Mouse (Mus musculus) hindbrain, embryonic 11.5 days (tissue): ENCODE measurements around the gene Traf4. TPM values are rescaled to one million over a fixed set of nuclear protein-coding genes. Genes with fewer than 3 reads are reported as not detected.
"Not testable (repeated sequence)": the region's sequence is repeated elsewhere in the genome, so short reads cannot be mapped to it uniquely, and the experiment has no call there.

Experiments
- ATAC-seq: fragments of 200-750 bp; cut with Nextera tagmentation; 2 replicates; pipeline ENCODE4 v1.8.0; 2017; ENCODE audit warnings: mild to moderate bottlenecking, moderate TSS enrichment, moderate library complexity; ENCODE audit not compliant: low FRiP score
- DNase-seq: peaks from one replicate; pipeline ENCODE4 v3.0.0-alpha.2; 2015; ENCODE audit warnings: low spot score
- H3K27ac ChIP-seq: fragments of 300-500 bp; sonication (generic); 2 replicates; pipeline ENCODE4 v1.5.1; 2014; ENCODE audit warnings: mild to moderate bottlenecking, low read depth, low read length
- H3K27me3 ChIP-seq: fragments of 300-500 bp; sonication (generic); 2 replicates; pipeline ENCODE4 v1.6.1; 2014; ENCODE audit warnings: mild to moderate bottlenecking, low read length, moderate library complexity, mixed read lengths; ENCODE audit not compliant: control insufficient read depth, insufficient read depth
- H3K36me3 ChIP-seq: fragments of 300-500 bp; sonication (generic); 2 replicates; pipeline ENCODE4 v1.6.1; 2014; ENCODE audit warnings: mild to moderate bottlenecking, low read length, moderate library complexity, mixed read lengths; ENCODE audit not compliant: control insufficient read depth, insufficient read depth
- H3K4me1 ChIP-seq: fragments of 300-500 bp; sonication (generic); replicated peaks from 2 replicates; pipeline ENCODE4 v1.6.1; 2014; ENCODE audit warnings: low read length, mixed read lengths; ENCODE audit not compliant: control insufficient read depth, insufficient read depth
- H3K4me2 ChIP-seq: fragments of 300-500 bp; sonication (generic); replicated peaks from 2 replicates; pipeline ENCODE4 v1.6.1; 2014; ENCODE audit warnings: mild to moderate bottlenecking, low read depth, low read length
- H3K4me3 ChIP-seq: fragments of 300-500 bp; sonication (generic); 2 replicates; pipeline ENCODE4 v1.5.1; 2014; ENCODE audit warnings: low read depth, low read length
- H3K9ac ChIP-seq: fragments of 300-500 bp; sonication (generic); 2 replicates; pipeline ENCODE4 v1.6.1; 2014; ENCODE audit warnings: low read depth, low read length
- H3K9me3 ChIP-seq: fragments of 300-500 bp; sonication (generic); 2 replicates; pipeline ENCODE4 v1.6.1; 2016; ENCODE audit warnings: low read length; ENCODE audit not compliant: control insufficient read depth
- WGBS: fragments of 180-500 bp; shearing (Covaris S2); extraction: QIAGEN DNeasy Blood & Tissue Kit; methylation state at CpG from one replicate; pipeline ENCODE4 v1.1.7; 2014; 5-methylcytosine and 5-hydroxymethylcytosine counted together
- polyA plus RNA-seq: library from polyadenylated mRNA; unstranded; fragments of >200 nt; fragmentation: Nextera tagmentation; extraction: Ambion mirVana; gene quantifications from 2 replicates; pipeline ENCODE4 v1.2.1, GENCODE M21; 2014

Gene Traf4
- polyA plus RNA-seq, 1 experiment from 2014 or later = 73.6 TPM

DNA sequence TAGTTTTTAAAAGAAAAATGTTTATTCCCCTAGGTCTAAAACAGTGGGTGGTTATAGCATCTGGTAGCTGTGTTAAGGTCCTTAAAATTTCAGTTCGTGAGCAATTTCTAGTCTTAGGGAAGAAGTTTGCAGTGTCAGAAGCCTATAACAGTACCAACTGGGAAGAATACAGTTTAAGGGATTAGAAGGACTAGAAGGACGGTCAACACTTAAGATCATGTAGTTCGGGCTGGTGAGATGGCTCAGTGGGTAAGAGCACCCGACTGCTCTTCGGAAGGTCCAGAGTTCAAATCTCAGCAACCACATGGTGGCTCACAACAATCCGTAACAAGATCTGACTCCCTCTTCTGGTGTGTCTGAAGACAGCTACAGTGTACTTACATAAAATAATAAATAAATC, 19.3 kb upstream of the Traf4 start:
- not testable (repeated sequence) for DNase-seq, H3K9ac ChIP-seq, H3K4me3 ChIP-seq, H3K36me3 ChIP-seq, H3K27me3 ChIP-seq, H3K4me1 ChIP-seq, H3K4me2 ChIP-seq, H3K27ac ChIP-seq, ATAC-seq, H3K9me3 ChIP-seq
- WGBS = 96% methylated on average over 6 of the region's 6 CpGs

DNA sequence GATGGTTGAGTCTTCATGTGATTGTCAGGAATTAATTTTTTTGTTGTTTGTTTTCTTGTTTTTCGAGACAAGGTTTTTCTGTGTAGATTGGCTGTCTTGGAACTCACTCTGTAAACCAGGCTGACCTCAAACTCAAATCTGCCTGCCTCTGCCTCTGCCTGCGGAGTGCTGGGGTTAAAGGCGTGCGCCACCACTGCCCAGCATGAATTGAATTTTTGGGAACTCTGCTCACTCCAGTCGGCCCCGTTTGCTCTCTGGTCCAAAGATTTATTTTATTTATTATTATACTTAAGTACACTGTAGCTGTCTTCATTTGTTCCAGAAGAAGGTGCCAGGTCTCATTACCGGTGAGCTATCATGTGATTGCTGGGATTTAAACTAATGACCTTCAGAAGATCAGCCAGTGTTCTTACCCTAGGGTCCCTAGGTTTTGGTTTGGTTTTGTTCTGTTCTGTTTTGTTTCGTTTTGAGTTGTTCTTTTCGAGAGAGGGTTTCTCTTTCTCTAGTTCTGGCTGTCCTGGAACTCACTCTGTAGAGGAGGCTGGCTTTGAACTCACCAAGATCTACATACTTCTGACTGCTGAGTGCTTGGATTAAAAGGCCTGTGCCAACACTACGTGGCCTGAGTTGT, 18.6 kb upstream of the Traf4 start:
- Histone ChIP-seq H3K27ac (no peak overlapping the region), H3K4me3 (peak overlapping the region; percentile 88), H3K4me2 (peak overlapping the region; percentile 54), H3K36me3 (peaks cover 9% of the 10 kb centered on the region; the same call in 1 of the 2 replicates), H3K9me3 (no peaks in the 10 kb centered on the region), H3K9ac (no peak overlapping the region), H3K27me3 (no peaks in the 10 kb centered on the region), H3K4me1 (peaks cover 8% of the 10 kb centered on the region)
- no peak for DNase-seq
- WGBS = 50% methylated on average over 10 of the region's 10 CpGs
- peak; percentile 15 for ATAC-seq

DNA sequence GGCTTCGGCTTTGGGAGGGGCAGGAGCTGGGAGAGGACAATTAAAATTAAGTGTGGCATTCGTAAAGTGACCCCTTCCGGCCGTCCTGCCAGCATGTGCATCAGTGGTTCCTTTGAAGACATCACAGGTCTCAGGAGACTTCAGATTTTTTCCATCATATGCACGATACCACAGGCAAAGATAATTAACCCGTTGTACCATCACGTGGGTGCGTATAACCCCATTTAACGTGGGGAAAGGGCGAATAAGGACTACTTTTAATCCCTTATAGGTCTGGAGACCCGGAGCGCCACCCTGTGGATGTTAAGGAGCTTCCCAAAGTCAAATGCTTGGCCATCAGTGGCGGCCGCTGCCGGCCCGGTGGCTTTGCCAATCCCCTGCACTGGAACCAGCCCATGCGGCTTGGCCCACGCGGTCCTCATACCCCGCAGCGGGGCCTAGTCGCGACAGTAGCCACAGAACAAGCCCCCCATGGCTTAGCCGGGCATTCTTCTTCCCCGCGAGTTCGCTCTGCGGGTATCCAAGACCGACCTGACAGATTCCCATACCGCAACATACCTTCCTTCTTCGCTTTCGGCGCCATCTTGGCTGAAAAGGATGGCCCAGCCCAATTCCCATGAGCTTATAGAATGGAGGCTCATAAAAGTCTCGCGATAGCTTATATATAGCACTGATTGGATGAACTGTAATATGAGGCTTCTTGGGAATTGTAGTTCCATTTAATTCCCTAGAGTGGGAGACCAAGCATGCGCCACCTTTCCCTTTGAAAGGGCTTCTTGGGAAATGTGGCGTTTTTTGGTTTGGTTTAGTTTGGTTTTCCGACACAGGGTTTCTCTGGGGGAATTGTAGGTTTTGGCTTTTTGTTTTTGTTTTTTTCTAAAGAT, 17.8 kb upstream of the Traf4 start, which contains the start of gene Rpl23a:
Gene Rpl23a, minus strand, starts transcription at position 624 of the 884 bp plus-strand sequence.
- Histone ChIP-seq H3K9me3 (no peaks in the 10 kb centered on the region), H3K4me1 (peaks cover 14% of the 10 kb centered on the region), H3K9ac (peak within 1 kb of the TSS; percentile 91), H3K27me3 (no peaks in the 10 kb centered on the region), H3K4me3 (peak within 1 kb of the TSS; percentile 88), H3K27ac (peak within 1 kb of the TSS; percentile 93), H3K36me3 (peaks cover 9% of the 10 kb centered on the region; the same call in 1 of the 2 replicates), H3K4me2 (peak within 1 kb of the TSS; percentile 54)
- DNase-seq (peak; percentile 89), ATAC-seq (peak; percentile 92)
- WGBS = under 1% methylated on average over 38 of the region's 38 CpGs

DNA sequence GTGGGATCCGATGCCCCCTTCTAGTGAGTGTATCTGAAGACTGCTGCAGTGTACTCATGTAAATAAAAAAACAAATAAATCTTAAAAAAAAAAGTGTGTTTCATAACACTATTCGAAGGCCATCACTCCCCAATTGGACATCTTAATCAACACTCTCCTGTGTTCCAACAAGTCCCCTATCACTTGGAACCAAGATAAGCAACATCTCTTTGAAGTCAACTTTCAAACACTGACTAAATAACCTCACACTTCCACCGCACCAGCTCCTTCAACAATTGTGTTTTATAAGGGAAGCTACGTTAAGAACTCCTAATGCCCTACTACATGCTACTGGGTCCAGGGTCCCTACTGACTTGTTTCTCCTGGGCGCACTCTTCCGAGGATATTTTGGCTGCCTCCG, 17.1 kb upstream of the Traf4 start:
- peak overlapping the region; percentile 54 for H3K4me2 ChIP-seq
- WGBS = 9% methylated on average over 7 of the region's 7 CpGs
- H3K4me1 ChIP-seq = peaks cover 17% of the 10 kb centered on the region
- H3K36me3 ChIP-seq = peaks cover 9% of the 10 kb centered on the region; the same call in 1 of the 2 replicates
- H3K9me3 ChIP-seq = no peaks in the 10 kb centered on the region
- peak overlapping the region; percentile 88 for H3K4me3 ChIP-seq
- ATAC-seq (no peak), DNase-seq (no peak)
- 0 out of 2 replicates have a peak overlapping the region, but pooled peaks have one; percentile 93 for H3K27ac ChIP-seq
- no peaks in the 10 kb centered on the region for H3K27me3 ChIP-seq
- H3K9ac ChIP-seq = peak overlapping the region; percentile 91

DNA sequence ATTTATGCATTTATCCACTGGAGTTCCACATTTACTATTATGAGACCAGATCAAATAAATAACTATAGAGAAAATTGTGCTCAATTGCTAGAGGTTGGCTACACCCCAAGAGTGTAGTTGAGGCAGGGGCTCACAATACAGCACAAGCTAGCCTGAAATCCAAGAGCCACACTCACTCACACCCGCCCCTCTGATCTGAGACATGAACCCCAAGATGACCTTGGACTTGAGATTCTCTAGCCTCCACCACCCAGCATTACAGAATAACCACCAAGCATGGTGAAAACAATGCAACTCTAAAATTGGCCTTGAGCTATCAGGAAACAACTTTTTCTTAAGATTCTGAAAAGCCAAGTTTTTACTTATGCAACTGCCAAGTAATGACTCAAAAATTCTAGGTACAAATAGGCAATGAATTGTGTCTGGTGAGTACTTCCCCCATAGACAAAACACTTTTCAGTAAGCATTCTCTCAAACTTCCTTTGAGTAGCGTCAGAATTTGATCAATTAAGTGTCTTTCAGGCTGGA, 16.5 kb upstream of the Traf4 start:
- DNase-seq = no peak
- H3K4me2 ChIP-seq = peak overlapping the region; percentile 54
- peaks cover 21% of the 10 kb centered on the region for H3K4me1 ChIP-seq
- peaks cover 9% of the 10 kb centered on the region; the same call in 1 of the 2 replicates for H3K36me3 ChIP-seq
- 46% methylated on average over 2 of the region's 2 CpGs for WGBS
- no peak overlapping the region for H3K9ac ChIP-seq
- H3K27me3 ChIP-seq = no peaks in the 10 kb centered on the region
- H3K27ac ChIP-seq = no peak overlapping the region
- peak overlapping the region; percentile 88 for H3K4me3 ChIP-seq
- ATAC-seq = no peak
- no peaks in the 10 kb centered on the region for H3K9me3 ChIP-seq

DNA sequence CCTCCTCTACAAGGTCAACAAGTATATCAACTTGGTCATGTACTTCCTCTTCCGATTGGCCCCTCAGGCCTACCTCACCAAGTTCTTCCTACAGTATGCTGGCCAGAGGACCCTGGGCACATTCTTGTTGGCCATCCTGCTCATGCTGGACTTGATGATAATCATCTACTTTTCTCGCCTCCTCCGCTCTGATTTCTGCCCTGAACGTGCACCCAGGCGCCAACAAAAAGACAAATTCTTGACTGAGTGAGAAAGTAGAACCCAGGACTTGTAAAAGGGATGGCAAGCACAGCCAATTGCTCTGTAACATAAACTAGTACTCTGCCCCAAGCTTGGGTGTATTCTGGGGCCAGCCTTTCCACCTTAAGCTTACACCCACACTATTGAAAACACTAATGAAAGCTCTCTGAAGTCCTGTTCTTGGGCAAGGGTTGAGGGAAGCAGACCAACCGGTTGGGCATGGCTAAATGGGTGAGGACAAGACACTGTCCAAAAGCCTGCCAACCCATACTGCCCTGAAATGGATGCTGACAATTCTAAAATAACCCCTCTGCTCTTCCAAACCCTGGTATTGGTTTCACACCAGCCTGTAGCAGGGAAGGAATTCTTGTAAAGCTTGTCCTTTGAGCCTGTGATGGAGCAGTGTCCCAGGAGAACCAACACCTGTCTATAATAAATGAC, 14.8 kb upstream of the Traf4 start:
- Histone ChIP-seq H3K27ac (no peak overlapping the region), H3K36me3 (peaks cover 9% of the 10 kb centered on the region; the same call in 1 of the 2 replicates), H3K9me3 (no peaks in the 10 kb centered on the region), H3K4me3 (no peak overlapping the region), H3K4me2 (no peak overlapping the region), H3K27me3 (no peaks in the 10 kb centered on the region), H3K4me1 (peaks cover 22% of the 10 kb centered on the region), H3K9ac (no peak overlapping the region)
- no peak for ATAC-seq
- WGBS = 78% methylated on average over 6 of the region's 6 CpGs
- DNase-seq = no peak

DNA sequence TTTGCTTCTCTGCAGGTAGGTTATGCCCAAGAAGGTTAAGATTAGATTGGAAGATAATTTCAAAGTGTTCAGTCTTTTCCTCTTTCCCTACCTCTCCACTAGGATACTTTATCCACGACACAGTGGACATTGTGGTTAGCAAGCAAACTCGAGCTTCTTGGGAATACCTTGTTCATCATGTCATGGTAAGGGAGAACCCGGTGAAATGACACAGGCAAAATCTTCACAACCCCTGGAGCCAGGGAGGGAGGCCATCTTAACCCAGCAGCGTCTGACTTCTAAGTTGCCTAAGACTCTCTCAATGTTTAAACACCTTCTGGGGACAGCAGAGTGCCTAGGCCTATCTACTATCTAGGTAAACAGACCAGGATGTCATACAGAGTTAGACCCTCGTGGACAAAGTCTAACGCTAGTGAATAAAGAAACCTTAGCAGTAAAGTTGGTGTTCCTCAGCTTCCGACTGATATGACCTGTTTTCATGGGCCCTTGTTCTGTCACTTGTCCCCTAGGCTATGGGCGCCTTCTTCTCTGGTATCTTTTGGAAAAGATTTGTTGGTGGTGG, 14.1 kb upstream of the Traf4 start:
- no peak for ATAC-seq
- H3K4me1 ChIP-seq = peaks cover 22% of the 10 kb centered on the region
- H3K4me3 ChIP-seq = peak overlapping the region; percentile 53; the same call in 1 of the 2 replicates
- 0 out of 2 replicates have a peak overlapping the region, but pooled peaks have one; percentile 91 for H3K27ac ChIP-seq
- DNase-seq = no peak
- 33% methylated on average over 8 of the region's 8 CpGs for WGBS
- peak overlapping the region; percentile 68; the same call in 1 of the 2 replicates for H3K9ac ChIP-seq
- H3K9me3 ChIP-seq = no peaks in the 10 kb centered on the region
- H3K36me3 ChIP-seq = peaks cover 9% of the 10 kb centered on the region; the same call in 1 of the 2 replicates
- H3K4me2 ChIP-seq = peak overlapping the region; percentile 91
- H3K27me3 ChIP-seq = no peaks in the 10 kb centered on the region
